Mouse (Mus musculus) brown adipose tissue, adult 24 weeks (tissue): ENCODE data around the gene Olfr134. TPM values are rescaled to one million over a fixed set of nuclear protein-coding genes. Genes with fewer than 3 reads are reported as not detected.
"Not testable (repeated sequence)": the region's sequence is repeated elsewhere in the genome, so short reads cannot be mapped to it uniquely, and the experiment has no call there.

Experiments used
- H3K27ac ChIP-seq: fragments of 200-500 bp; replicated peaks from 2 replicates; pipeline ENCODE4 v1.5.1; 2012; ENCODE audit warnings: low read depth, mild to moderate bottlenecking, low read length
- H3K4me1 ChIP-seq: fragments of 200-500 bp; 2 replicates; pipeline ENCODE4 v1.6.1; 2012; ENCODE audit warnings: low read length, mixed read lengths; ENCODE audit not compliant: control insufficient read depth, insufficient read depth, insufficient read length
- H3K4me3 ChIP-seq: fragments of 200-500 bp; 2 replicates; pipeline ENCODE4 v1.5.1; 2012; ENCODE audit warnings: low read depth, mild to moderate bottlenecking, low read length, moderate library complexity; ENCODE audit not compliant: insufficient read depth
- polyA plus RNA-seq: library from polyadenylated mRNA; stranded (reverse); fragments of >200 nt; gene quantifications from 2 replicates; pipeline ENCODE4 v1.2.4, GENCODE M21; 2012; ENCODE audit not compliant: missing spikeins, insufficient read depth, insufficient read length

Gene Olfr134
- polyA plus RNA-seq, result not detected in 2 replicates

DNA sequence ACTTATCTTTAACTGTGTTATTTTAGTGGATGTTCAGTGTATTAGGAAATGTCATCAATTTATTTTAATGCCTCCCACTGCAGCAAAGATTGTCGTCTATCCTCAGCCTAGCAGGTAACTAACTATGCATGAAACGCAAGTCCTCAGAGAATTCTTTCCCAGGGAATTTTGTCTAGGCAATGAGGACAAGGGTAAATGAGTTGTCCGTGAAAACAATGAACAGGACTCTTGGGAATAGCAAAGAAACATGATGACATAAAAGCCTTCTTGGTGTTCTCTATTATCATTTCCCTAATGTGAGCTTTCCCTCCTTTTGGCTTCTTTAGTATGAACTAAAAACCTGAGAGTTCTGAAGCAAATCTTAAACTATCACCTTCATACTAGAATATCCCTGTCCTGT lies at the start of gene Olfr134:
Olfr134 (plus strand) TSS at position 301 of the 400 bp plus-strand sequence.
- H3K4me3 ChIP-seq, result no peak within 1 kb of the TSS

DNA sequence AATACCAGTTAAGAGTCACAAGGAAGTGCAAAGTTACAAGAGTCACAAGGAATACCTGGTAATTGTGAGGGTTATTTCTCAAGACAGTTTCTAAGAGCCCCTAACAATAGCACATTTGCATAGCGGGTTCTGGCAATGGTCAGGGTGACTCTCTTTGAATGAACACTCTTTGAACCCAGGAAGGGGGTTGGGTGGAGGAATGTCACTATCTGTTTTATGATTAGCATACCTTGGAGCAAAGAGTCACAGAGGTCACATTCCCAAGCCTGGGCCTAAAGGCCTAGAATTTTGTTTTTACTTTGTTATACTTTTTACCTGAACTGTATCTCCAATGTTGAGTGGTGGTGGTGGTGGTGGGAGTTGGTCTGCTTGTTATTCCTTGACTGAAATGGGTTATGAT lies 47.0 kb upstream of the Olfr134 start:
- H3K4me3 ChIP-seq, H3K4me1 ChIP-seq, H3K27ac ChIP-seq: not testable (repeated sequence)

More for the DNA sequence above, at the start of gene Olfr134:
- Histone ChIP-seq H3K4me1 (no peaks in the 10 kb centered on the region), H3K27ac (no peak within 1 kb of the TSS)

DNA sequence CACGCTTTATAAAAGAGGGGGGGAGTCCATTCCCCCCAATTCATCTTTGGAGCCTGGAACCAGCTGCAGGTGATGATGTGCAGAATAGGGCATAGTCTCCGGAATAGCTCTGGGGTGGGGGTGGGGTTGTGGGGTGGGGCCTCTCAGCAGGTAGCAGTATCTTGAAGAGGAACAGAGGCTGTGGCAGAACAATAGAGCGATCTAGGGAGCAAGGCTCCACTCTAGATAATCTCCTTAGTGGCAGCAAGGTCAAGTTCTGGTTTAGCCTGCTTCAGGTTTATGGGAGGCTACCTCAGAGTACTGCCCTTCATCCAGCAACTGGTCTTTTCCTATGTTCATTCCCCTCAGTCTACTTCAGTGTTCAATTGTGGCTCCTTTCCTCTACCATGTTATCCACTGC lies 45.8 kb upstream of the Olfr134 start:
- H3K4me1 ChIP-seq, H3K27ac ChIP-seq, H3K4me3 ChIP-seq: not testable (repeated sequence)

DNA sequence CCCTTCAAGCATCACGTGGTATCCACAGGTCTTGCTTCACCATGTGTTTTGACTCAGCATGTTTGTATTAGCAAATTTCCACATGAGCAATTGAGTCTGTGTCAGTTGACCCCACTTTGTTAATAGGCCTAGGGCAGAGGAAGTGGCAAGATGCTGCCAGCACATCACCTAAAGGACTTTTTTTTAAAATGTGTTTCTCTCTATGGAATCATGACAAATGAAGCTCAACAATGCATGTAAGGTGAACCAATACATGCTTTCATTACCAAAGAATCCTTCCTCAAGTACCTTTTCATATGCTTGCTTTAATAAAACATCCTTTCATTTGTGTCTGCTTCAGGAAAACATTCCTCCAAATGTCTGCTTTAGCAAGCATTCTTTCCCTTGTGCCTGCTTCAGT lies 36.8 kb upstream of the Olfr134 start, which contains the start of gene Olfr132:
Olfr132 (minus strand) TSS at position 101 of the 400 bp plus-strand sequence.
- H3K4me1 ChIP-seq, result no peaks in the 10 kb centered on the region

GRCm38 (mm10) chr17:38144981-38145380 lies 26.2 kb upstream of the Olfr134 start, which contains the start of gene Olfr133:
Olfr133 (plus strand) TSS chr17:38145281.
- H3K4me1 ChIP-seq, result no peaks in the 10 kb centered on the region
- no peak within 1 kb of the TSS for H3K4me3 ChIP-seq
- H3K27ac ChIP-seq, result no peak within 1 kb of the TSS

More for the DNA sequence above, 36.8 kb upstream of the Olfr134 start, which contains the start of gene Olfr132:
- no peak within 1 kb of the TSS for H3K27ac ChIP-seq
- H3K4me3 ChIP-seq, result no peak within 1 kb of the TSS

DNA sequence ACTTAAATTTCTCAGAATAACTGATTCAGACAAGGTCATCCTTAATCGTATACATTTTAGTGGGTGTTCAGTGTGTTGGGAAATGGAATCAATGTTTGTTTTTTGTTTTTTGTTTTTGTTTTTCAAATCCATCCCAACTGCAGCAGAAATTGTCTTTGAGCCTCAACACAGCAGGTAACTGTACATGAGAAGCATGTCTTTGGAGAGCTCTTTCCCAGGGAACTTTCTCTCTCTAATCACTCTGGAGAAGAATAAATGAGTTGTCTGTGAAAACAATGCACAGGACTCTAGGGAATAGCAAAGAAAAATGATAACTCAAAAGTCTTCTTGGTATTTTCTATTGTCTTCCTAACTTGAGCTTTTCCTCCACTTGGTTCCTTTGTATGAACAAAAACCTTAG lies 32.8 kb downstream of the Olfr134 start, which contains the start of gene Olfr135:
Olfr135 (plus strand) TSS at position 301 of the 400 bp plus-strand sequence.
- Histone ChIP-seq H3K4me3 (no peak within 1 kb of the TSS), H3K4me1 (no peaks in the 10 kb centered on the region), H3K27ac (no peak within 1 kb of the TSS)

Other genes starting within 250 kb of the Olfr134 start
- gene Olfr761, start 218.3 kb upstream of the Olfr134 start, polyA plus RNA-seq, result not detected in 2 replicates
- gene Olfr129, start 111.3 kb upstream of the Olfr134 start, polyA plus RNA-seq, result not detected in 2 replicates
- not detected in 2 replicates for gene Olfr130, start 107.5 kb upstream of the Olfr134 start, polyA plus RNA-seq
- gene Olfr131, start 82.7 kb upstream of the Olfr134 start, polyA plus RNA-seq, result not detected in 2 replicates
- not detected in 2 replicates for gene Olfr132, start 36.9 kb upstream of the Olfr134 start, polyA plus RNA-seq
- gene Olfr133, start 26.1 kb upstream of the Olfr134 start, polyA plus RNA-seq, result not detected in 2 replicates
- not detected in 2 replicates for gene Olfr135, start 32.9 kb downstream of the Olfr134 start, polyA plus RNA-seq
- gene Olfr138, start 89.6 kb downstream of the Olfr134 start, polyA plus RNA-seq, result not detected in 2 replicates
- gene Olfr137, start 136.2 kb downstream of the Olfr134 start, polyA plus RNA-seq, result not detected in 2 replicates
- not detected in 2 replicates for gene Olfr136, start 158.4 kb downstream of the Olfr134 start, polyA plus RNA-seq
- gene Esp36, start 248.8 kb downstream of the Olfr134 start, polyA plus RNA-seq, result not detected in 2 replicates